Mouse (Mus musculus) embryonic facial prominence, embryonic 12.5 days (tissue): ENCODE results near the gene Dgkb. TPM values are rescaled to one million over a fixed set of nuclear protein-coding genes. Genes with fewer than 3 reads are reported as not detected.

Source experiments
- ATAC-seq: fragments of 200-750 bp; cut with Nextera tagmentation; 2 replicates; pipeline ENCODE4 v1.8.0; 2017; ENCODE audit not compliant: insufficient number of reproducible peaks, insufficient read depth, low FRiP score, low TSS enrichment
- H3K27ac ChIP-seq: fragments of 300-500 bp; sonication (generic); 2 replicates; pipeline ENCODE4 v1.5.1; 2016; ENCODE audit warnings: mild to moderate bottlenecking
- H3K27me3 ChIP-seq: fragments of 300-500 bp; sonication (generic); 2 replicates; pipeline ENCODE4 v1.6.1; 2016; ENCODE audit warnings: mild to moderate bottlenecking, moderate library complexity
- H3K36me3 ChIP-seq: fragments of 300-500 bp; sonication (generic); 2 replicates; pipeline ENCODE4 v1.6.1; 2016; ENCODE audit warnings: mild to moderate bottlenecking
- H3K4me1 ChIP-seq: fragments of 300-500 bp; sonication (generic); 2 replicates; pipeline ENCODE4 v1.6.1; 2016
- H3K4me2 ChIP-seq: fragments of 300-500 bp; sonication (generic); replicated peaks from 2 replicates; pipeline ENCODE4 v1.6.1; 2016; ENCODE audit warnings: mild to moderate bottlenecking, moderate library complexity
- H3K4me3 ChIP-seq: fragments of 300-500 bp; sonication (generic); 2 replicates; pipeline ENCODE4 v1.5.1; 2016; ENCODE audit warnings: mild to moderate bottlenecking
- H3K9ac ChIP-seq: fragments of 300-500 bp; sonication (generic); 2 replicates; pipeline ENCODE4 v1.6.1; 2016; ENCODE audit warnings: mild to moderate bottlenecking, moderate library complexity
- H3K9me3 ChIP-seq: fragments of 300-500 bp; sonication (generic); 2 replicates; pipeline ENCODE4 v1.6.1; 2016; ENCODE audit warnings: mild to moderate bottlenecking, moderate library complexity
- WGBS: fragments of 180-500 bp; shearing (Covaris S2); methylation state at CpG from one replicate; pipeline ENCODE4 v1.1.7; 2016; 5-methylcytosine and 5-hydroxymethylcytosine counted together
- polyA plus RNA-seq: library from polyadenylated mRNA; unstranded; fragments of >200 nt; fragmentation: Nextera tagmentation; extraction: Ambion mirVana; gene quantifications from 2 replicates; pipeline ENCODE4 v1.2.1, GENCODE M21; 2016

Dgkb gene
- polyA plus RNA-seq, 1 experiment from 2014 or later = 2.1 TPM

- Histone ChIP-seq H3K4me2 (no peak overlapping the region), H3K9ac (no peak overlapping the region), H3K27me3 (no peaks in the 10 kb centered on the region), H3K36me3 (no peaks in the 10 kb centered on the region), H3K4me1 (no peaks in the 10 kb centered on the region), H3K27ac (no peak overlapping the region), H3K9me3 (no peaks in the 10 kb centered on the region), H3K4me3 (no peak overlapping the region)
- 65% methylated on average over 3 of the region's 3 CpGs for WGBS
- ATAC-seq = no peak
These were observed 850.7 kb downstream of the Dgkb start for GRCm38 (mm10) chr12:38668265-38668664.
